Mouse (Mus musculus) MEL (cell line): ENCODE measurements at regions not wholly inside any gene's neighbourhood (a gene's known extent, or its start where the extent isn't known, plus 50 kb on each side); places are given as distances from the start of the nearest gene placed in this dataset.

Experiments used
- CHD2 ChIP-seq: IDR thresholded peaks from 2 replicates; pipeline ENCODE4 v1.6.1; 2011; ENCODE audit warnings: low read length, improper control_type of control experiment
- CTCF ChIP-seq, 3 experiments: IDR thresholded peaks in 2 of 3; conservative IDR thresholded peaks in 1 of 3; 2 replicates each; pipeline ENCODE4 v1.5.1; 2011 to 2012; ENCODE audit warnings: low read length in 3 of 3, low read depth in 2 of 3, mild to moderate bottlenecking in 2 of 3, improper control_type of control experiment in 1 of 3, inconsistent platforms in 1 of 3, mixed read lengths in 1 of 3, moderate library complexity in 1 of 3; ENCODE audit not compliant: control insufficient read depth in 1 of 3, insufficient read depth in 1 of 3, poor library complexity in 1 of 3, severe bottlenecking in 1 of 3
- EP300 ChIP-seq, 2 experiments: IDR thresholded peaks; 2 replicates each; pipeline ENCODE4 v1.6.1; 2011; ENCODE audit warnings: improper control_type of control experiment in 2 of 2, low read length in 2 of 2, low read depth in 1 of 2, mild to moderate bottlenecking in 1 of 2
- ETS1 ChIP-seq: IDR thresholded peaks from 2 replicates; pipeline ENCODE4 v1.6.1; 2012; ENCODE audit warnings: low read depth, mild to moderate bottlenecking, inconsistent platforms, low read length, improper control_type of control experiment, moderate library complexity
- GABPA ChIP-seq: IDR thresholded peaks from 2 replicates; pipeline ENCODE4 v1.6.1; 2012; ENCODE audit warnings: low read depth, mild to moderate bottlenecking, inconsistent platforms, low read length, improper control_type of control experiment, moderate library complexity
- GATA1 ChIP-seq: IDR thresholded peaks from 2 replicates; pipeline ENCODE4 v1.6.1; 2011; ENCODE audit warnings: low read depth, low read length, improper control_type of control experiment
- POLR2A ChIP-seq, 2 experiments: IDR thresholded peaks; 2 replicates each; pipeline ENCODE4 v1.6.1; 2011 to 2012; ENCODE audit warnings: low read length in 2 of 2, mild to moderate bottlenecking in 2 of 2, control low read depth in 1 of 2, improper control_type of control experiment in 1 of 2, low read depth in 1 of 2, moderate library complexity in 1 of 2; ENCODE audit not compliant: control insufficient read depth in 1 of 2, insufficient read depth in 1 of 2, poor library complexity in 1 of 2

DNA sequence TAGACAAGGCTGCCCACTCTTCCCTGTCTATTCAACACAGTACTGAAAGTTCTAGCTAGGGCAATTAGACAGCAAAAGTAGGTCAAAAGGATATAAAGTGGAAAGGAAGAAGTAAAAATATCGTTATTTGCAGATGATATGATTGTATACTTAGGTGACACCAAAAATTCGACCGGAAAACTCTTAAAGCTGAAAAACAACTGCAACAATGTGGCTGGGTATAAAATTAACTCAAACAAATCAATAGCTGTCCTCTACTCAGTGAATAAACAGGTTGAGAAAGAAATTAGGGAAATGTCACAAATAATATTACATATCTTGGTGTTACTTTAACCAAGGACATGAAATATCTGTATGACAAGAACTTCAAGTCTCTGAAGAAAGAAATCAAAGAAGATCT lies 305.5 kb downstream of the Slc6a15 start:
- no peak for TF ChIP-seq CTCF (IDR thresholded peaks at IDR 0.05 in 2 of 3, conservative IDR thresholded peaks at IDR 0.05 in 1 of 3; ENCODE audit: control insufficient read depth in 1 of 3, insufficient read depth in 1 of 3, low read depth in 2 of 3, low read length in 3 of 3, poor library complexity in 1 of 3, severe bottlenecking in 1 of 3)
- no peak for TF ChIP-seq POLR2A (IDR thresholded peaks at IDR 0.05; ENCODE audit: control insufficient read depth in 1 of 2, insufficient read depth in 1 of 2, low read depth in 1 of 2, low read length in 2 of 2, poor library complexity in 1 of 2)
- no peak for TF ChIP-seq ETS1
- TF ChIP-seq EP300 (IDR thresholded peaks at IDR 0.05; ENCODE audit: low read depth in 1 of 2, low read length in 2 of 2) = no peak
- TF ChIP-seq CHD2 = no peak
- no peak for TF ChIP-seq GATA1
- TF ChIP-seq GABPA = no peak
